7 mouse cellular contexts compared by ENCODE assay signal in the genomic region with DNA sequence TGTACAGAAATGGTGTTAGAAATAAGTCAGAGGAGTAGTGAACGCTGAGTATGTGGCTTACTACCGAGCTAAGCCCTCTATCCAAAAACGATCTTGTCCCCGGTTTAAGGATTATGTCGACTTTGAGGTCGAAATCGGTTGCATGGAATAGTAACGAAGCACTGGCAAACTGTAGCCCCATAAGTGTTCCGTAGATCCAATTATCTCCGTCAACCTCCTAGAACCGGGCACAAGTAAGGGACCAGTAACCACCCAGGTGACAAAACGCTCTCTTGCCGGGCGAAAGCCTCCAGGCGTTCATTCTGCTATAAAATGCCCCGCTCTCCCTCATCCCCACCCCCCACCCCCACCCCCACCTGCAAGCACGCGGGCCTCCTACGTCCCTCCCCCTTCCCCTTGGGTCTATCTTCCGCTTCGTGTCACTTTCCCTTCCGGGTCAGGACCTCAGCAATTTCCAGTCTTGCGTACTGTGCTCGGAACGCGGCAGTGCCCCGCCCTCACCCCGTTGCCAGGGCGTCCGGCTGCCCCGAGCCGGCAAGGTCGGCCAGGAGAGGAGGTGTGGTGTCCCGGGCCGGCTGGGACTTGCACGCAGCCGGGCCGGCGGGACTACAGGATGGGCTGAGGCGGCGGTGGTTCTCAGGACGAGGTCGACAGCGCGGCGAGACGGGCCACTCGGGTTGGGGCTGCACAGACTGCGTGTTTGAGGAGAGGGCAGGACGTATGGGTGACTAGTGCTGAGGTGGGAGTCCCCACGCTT. TPM values are rescaled to one million over a fixed set of nuclear protein-coding genes. Genes with fewer than 3 reads are reported as not detected.
DNase-seq lines count a peak whose midpoint lies in the region; ATAC-seq lines count a peak whose summit lies in the region.

A gene (plus strand): TSS at position 450 of the 757 bp plus-strand sequence.

- peak within 1 kb of the TSS; percentile 71 for H3K4me2 ChIP-seq in midbrain, embryonic 13.5 days (replicated peaks)

- H3K9ac ChIP-seq in midbrain, embryonic 13.5 days (replicated peaks) = peak within 1 kb of the TSS; percentile 86

- H3K4me3 ChIP-seq in embryonic facial prominence, embryonic 10.5 days = peak within 1 kb of the TSS; percentile 86
- peak within 1 kb of the TSS; percentile 73 for H3K4me3 ChIP-seq in limb, embryonic 10.5 days
- peak within 1 kb of the TSS; percentile 89 for H3K4me3 ChIP-seq in midbrain, embryonic 13.5 days (replicated peaks)

- DNase-seq in adrenal gland, postnatal 10 days = peak; percentile 97
- peak; percentile 96 for DNase-seq in embryonic facial prominence, embryonic 10.5 days (ENCODE audit: low spot score)
- peak; percentile 96 for DNase-seq in kidney, adult 11 months
- peak; percentile 91 for DNase-seq in limb, embryonic 10.5 days (ENCODE audit: low spot score)
- DNase-seq in spleen, adult 12 weeks (ENCODE audit: low spot score) = peak; percentile 86

- peaks cover 32% of the 10 kb centered on the region for H3K4me1 ChIP-seq in embryonic facial prominence, embryonic 10.5 days
- H3K4me1 ChIP-seq in limb, embryonic 10.5 days = peaks cover 34% of the 10 kb centered on the region
- H3K4me1 ChIP-seq in midbrain, embryonic 13.5 days (replicated peaks) = peaks cover 37% of the 10 kb centered on the region

- no peaks in the 10 kb centered on the region for H3K36me3 ChIP-seq in embryonic facial prominence, embryonic 10.5 days (replicated peaks)
- no peaks in the 10 kb centered on the region for H3K36me3 ChIP-seq in limb, embryonic 10.5 days
- no peaks in the 10 kb centered on the region for H3K36me3 ChIP-seq in midbrain, embryonic 13.5 days

- peak within 1 kb of the TSS; percentile 95 for H3K27ac ChIP-seq in embryonic facial prominence, embryonic 10.5 days (replicated peaks)
- H3K27ac ChIP-seq in limb, embryonic 10.5 days = peak within 1 kb of the TSS; percentile 91
- H3K27ac ChIP-seq in midbrain, embryonic 13.5 days = peak within 1 kb of the TSS; percentile 93

- whole genome bisulfite sequencing in embryonic facial prominence, embryonic 10.5 days = under 1% methylated on average over 51 of the region's 51 CpGs
- WGBS in limb, embryonic 10.5 days = under 1% methylated on average over 48 of the region's 51 CpGs
- WGBS in midbrain, embryonic 13.5 days = under 1% methylated on average over 51 of the region's 51 CpGs

- H3K9me3 ChIP-seq in embryonic facial prominence, embryonic 10.5 days = no peaks in the 10 kb centered on the region
- H3K9me3 ChIP-seq in limb, embryonic 10.5 days (replicated peaks) = no peaks in the 10 kb centered on the region
- H3K9me3 ChIP-seq in midbrain, embryonic 13.5 days = no peaks in the 10 kb centered on the region

- H3K27me3 ChIP-seq in embryonic facial prominence, embryonic 10.5 days (replicated peaks; ENCODE audit: low read depth, poor library complexity, severe bottlenecking) = no peaks in the 10 kb centered on the region
- H3K27me3 ChIP-seq in limb, embryonic 10.5 days (ENCODE audit: low read depth, poor library complexity, severe bottlenecking) = no peaks in the 10 kb centered on the region
- no peaks in the 10 kb centered on the region for H3K27me3 ChIP-seq in midbrain, embryonic 13.5 days

- ATAC-seq in granulocyte monocyte progenitor cell, adult 5-6 weeks (replicated peaks; ENCODE audit: poor library complexity, severe bottlenecking) = peak; percentile 76
- ATAC-seq in midbrain, embryonic 13.5 days = peak; percentile 89

RNA-seq across cellular contexts. Expression of the gene that starts here (rescaled TPM):
- 1 to 10 TPM; 8.1 to 8.2 TPM for total RNA-seq in adrenal gland, postnatal 10 days (2021)
- polyA plus RNA-seq in embryonic facial prominence, embryonic 10.5 days (2016; fragmentation: Nextera tagmentation; extraction: Ambion mirVana) = 10.6 and 14.0 TPM in 2 replicates
- total RNA-seq in granulocyte monocyte progenitor cell, adult 5-6 weeks (2014; fragmentation: Nextera tagmentation) = 2.5 and 5.2 TPM in 2 replicates
- total RNA-seq in granulocyte monocyte progenitor cell, adult 5-6 weeks (2017) = 3.5 and 8.1 TPM in 2 replicates
- polyA plus RNA-seq in limb, embryonic 10.5 days (2016; fragmentation: Nextera tagmentation; extraction: Ambion mirVana) = 11.7 and 11.8 TPM in 2 replicates
- 22.6 and 25.3 TPM in 2 replicates for polyA plus RNA-seq in midbrain, embryonic 13.5 days (2015; fragmentation: Nextera tagmentation; extraction: Ambion mirVana)

Comparison
In these comparisons a context has a peak if more than half of its experiments do, and no peak if none do; other contexts are left out.
1. Peak in every context shown above with its lines: DNase-seq, ATAC-seq, H3K4me3 ChIP-seq and H3K27ac ChIP-seq.